Mouse (Mus musculus): ENCODE data around the gene Fmnl3. TPM values are rescaled to one million over a fixed set of nuclear protein-coding genes. Genes with fewer than 3 reads are reported as not detected.

The Fmnl3 gene
- polyA plus RNA-seq, 1 experiment from 2014 or later, result 15.1 TPM

GRCm38 (mm10) chr15:99384071-99384470 is 13.8 kb upstream of the Fmnl3 start:
- Histone ChIP-seq H3K4me3 (no peak overlapping the region), H3K9ac (replicated peaks) (no peak overlapping the region), H3K4me2 (replicated peaks) (no peak overlapping the region), H3K27ac (replicated peaks) (no peak overlapping the region), H3K9me3 (no peaks in the 10 kb centered on the region), H3K36me3 (no peaks in the 10 kb centered on the region), H3K4me1 (no peaks in the 10 kb centered on the region), H3K27me3 (no peaks in the 10 kb centered on the region)
- 79% methylated on average over 6 of the region's 6 CpGs for WGBS
- ATAC-seq (ENCODE audit: low FRiP score, low read depth), result no peak

GRCm38 (mm10) chr15:99382893-99383292 is 12.6 kb upstream of the Fmnl3 start:
- ATAC-seq (ENCODE audit: low FRiP score, low read depth), result no peak

GRCm38 (mm10) chr15:99376240-99376639 is 6.0 kb upstream of the Fmnl3 start:
- Histone ChIP-seq H3K36me3 (no peaks in the 10 kb centered on the region), H3K9me3 (peaks cover 4% of the 10 kb centered on the region; the same call in 1 of the 2 replicates), H3K9ac (replicated peaks) (no peak overlapping the region), H3K4me2 (replicated peaks) (no peak overlapping the region), H3K27ac (replicated peaks) (no peak overlapping the region), H3K27me3 (peaks cover 7% of the 10 kb centered on the region), H3K4me1 (no peaks in the 10 kb centered on the region), H3K4me3 (no peak overlapping the region)
- no peak for ATAC-seq (ENCODE audit: low FRiP score, low read depth)
- WGBS, result 92% methylated on average over 5 of the region's 5 CpGs

More at GRCm38 (mm10) chr15:99382893-99383292, 12.6 kb upstream of the Fmnl3 start:
- H3K9me3 ChIP-seq, result peaks cover 4% of the 10 kb centered on the region; the same call in 1 of the 2 replicates
- H3K36me3 ChIP-seq, result no peaks in the 10 kb centered on the region
- H3K27ac ChIP-seq (replicated peaks), result no peak overlapping the region
- no peak overlapping the region for H3K4me3 ChIP-seq
- no peak overlapping the region for H3K4me2 ChIP-seq (replicated peaks)
- no peak overlapping the region for H3K9ac ChIP-seq (replicated peaks)
- no peaks in the 10 kb centered on the region for H3K27me3 ChIP-seq
- H3K4me1 ChIP-seq, result no peaks in the 10 kb centered on the region

- Histone ChIP-seq H3K27me3 (peaks cover 10% of the 10 kb centered on the region), H3K4me3 (no peak overlapping the region), H3K9me3 (peaks cover 4% of the 10 kb centered on the region; the same call in 1 of the 2 replicates), H3K9ac (replicated peaks) (no peak overlapping the region), H3K27ac (replicated peaks) (no peak overlapping the region), H3K36me3 (no peaks in the 10 kb centered on the region), H3K4me1 (no peaks in the 10 kb centered on the region), H3K4me2 (replicated peaks) (no peak overlapping the region)
- WGBS, result 90% methylated on average over 3 of the region's 3 CpGs
- ATAC-seq (ENCODE audit: low FRiP score, low read depth), result no peak
Observed at GRCm38 (mm10) chr15:99375581-99375980, 5.3 kb upstream of the Fmnl3 start.

GRCm38 (mm10) chr15:99375036-99375435 is 4.8 kb upstream of the Fmnl3 start:
- H3K9me3 ChIP-seq, result peaks cover 4% of the 10 kb centered on the region; the same call in 1 of the 2 replicates
- no peak overlapping the region for H3K4me3 ChIP-seq
- H3K4me1 ChIP-seq, result no peaks in the 10 kb centered on the region
- H3K36me3 ChIP-seq, result no peaks in the 10 kb centered on the region
- no peak for ATAC-seq (ENCODE audit: low FRiP score, low read depth)
- peaks cover 10% of the 10 kb centered on the region for H3K27me3 ChIP-seq
- WGBS, result 89% methylated on average over 5 of the region's 5 CpGs
- no peak overlapping the region for H3K4me2 ChIP-seq (replicated peaks)
- H3K9ac ChIP-seq (replicated peaks), result no peak overlapping the region
- H3K27ac ChIP-seq (replicated peaks), result no peak overlapping the region

GRCm38 (mm10) chr15:99372761-99373160 is 2.5 kb upstream of the Fmnl3 start:
- Histone ChIP-seq H3K4me1 (peaks cover 18% of the 10 kb centered on the region), H3K27me3 (peaks cover 10% of the 10 kb centered on the region), H3K9me3 (no peaks in the 10 kb centered on the region), H3K4me2 (replicated peaks) (no peak overlapping the region), H3K27ac (replicated peaks) (no peak overlapping the region), H3K4me3 (no peak overlapping the region), H3K9ac (replicated peaks) (no peak overlapping the region), H3K36me3 (no peaks in the 10 kb centered on the region)
- ATAC-seq (ENCODE audit: low FRiP score, low read depth), result no peak
- WGBS, result 84% methylated on average over 9 of the region's 9 CpGs

- WGBS, result 88% methylated on average over 7 of the region's 7 CpGs
- H3K36me3 ChIP-seq, result no peaks in the 10 kb centered on the region
- H3K27me3 ChIP-seq, result peaks cover 10% of the 10 kb centered on the region
- no peaks in the 10 kb centered on the region for H3K9me3 ChIP-seq
- H3K9ac ChIP-seq (replicated peaks), result no peak overlapping the region
- no peak overlapping the region for H3K4me3 ChIP-seq
- H3K27ac ChIP-seq (replicated peaks), result no peak overlapping the region
- ATAC-seq (ENCODE audit: low FRiP score, low read depth), result no peak
- no peak overlapping the region for H3K4me2 ChIP-seq (replicated peaks)
- peaks cover 18% of the 10 kb centered on the region for H3K4me1 ChIP-seq
Observed at GRCm38 (mm10) chr15:99371526-99372340, 1.5 kb upstream of the Fmnl3 start.

- peak; percentile 7 for ATAC-seq (ENCODE audit: low FRiP score, low read depth)
- peak overlapping the region; percentile 67 for H3K4me3 ChIP-seq
- no peaks in the 10 kb centered on the region for H3K9me3 ChIP-seq
- H3K4me2 ChIP-seq (replicated peaks), result peak overlapping the region; percentile 73
- H3K4me1 ChIP-seq, result peaks cover 18% of the 10 kb centered on the region
- 2% methylated on average over 38 of the region's 39 CpGs for WGBS
- H3K27me3 ChIP-seq, result peaks cover 10% of the 10 kb centered on the region
- H3K27ac ChIP-seq (replicated peaks), result peak overlapping the region; percentile 79
- no peaks in the 10 kb centered on the region for H3K36me3 ChIP-seq
- peak overlapping the region; percentile 86 for H3K9ac ChIP-seq (replicated peaks)
Observed at GRCm38 (mm10) chr15:99369391-99370171, 701 bp downstream of the Fmnl3 start.

GRCm38 (mm10) chr15:99368583-99369266 is 1.6 kb downstream of the Fmnl3 start:
- no peak for ATAC-seq (ENCODE audit: low FRiP score, low read depth)
- H3K9ac ChIP-seq (replicated peaks), result peak overlapping the region; percentile 37; the same call in 1 of the 2 replicates
- WGBS, result 75% methylated on average over 4 of the region's 4 CpGs
- peaks cover 19% of the 10 kb centered on the region for H3K4me1 ChIP-seq
- peak overlapping the region; percentile 73 for H3K4me2 ChIP-seq (replicated peaks)
- peaks cover 10% of the 10 kb centered on the region for H3K27me3 ChIP-seq
- peak overlapping the region; percentile 67 for H3K4me3 ChIP-seq
- H3K9me3 ChIP-seq, result no peaks in the 10 kb centered on the region
- no peak overlapping the region for H3K27ac ChIP-seq (replicated peaks)
- H3K36me3 ChIP-seq, result no peaks in the 10 kb centered on the region

- H3K4me3 ChIP-seq, result no peak overlapping the region
- H3K27me3 ChIP-seq, result no peaks in the 10 kb centered on the region; the same call in 1 of the 2 replicates
- H3K4me2 ChIP-seq (replicated peaks), result no peak overlapping the region
- 76% methylated on average over 8 of the region's 8 CpGs for WGBS
- H3K9me3 ChIP-seq, result no peaks in the 10 kb centered on the region
- H3K36me3 ChIP-seq, result no peaks in the 10 kb centered on the region
- no peak for ATAC-seq (ENCODE audit: low FRiP score, low read depth)
- peaks cover 19% of the 10 kb centered on the region for H3K4me1 ChIP-seq
- no peak overlapping the region for H3K27ac ChIP-seq (replicated peaks)
- H3K9ac ChIP-seq (replicated peaks), result no peak overlapping the region
Observed at GRCm38 (mm10) chr15:99364921-99365320, 5.4 kb downstream of the Fmnl3 start.

GRCm38 (mm10) chr15:99364022-99364530 is 6.2 kb downstream of the Fmnl3 start:
- no peaks in the 10 kb centered on the region; the same call in 1 of the 2 replicates for H3K27me3 ChIP-seq
- H3K4me2 ChIP-seq (replicated peaks), result no peak overlapping the region
- H3K9ac ChIP-seq (replicated peaks), result no peak overlapping the region; the same call in 1 of the 2 replicates
- H3K4me3 ChIP-seq, result no peak overlapping the region
- peaks cover 13% of the 10 kb centered on the region for H3K4me1 ChIP-seq
- ATAC-seq (ENCODE audit: low FRiP score, low read depth), result no peak
- 67% methylated on average over 7 of the region's 7 CpGs for WGBS
- no peaks in the 10 kb centered on the region for H3K9me3 ChIP-seq
- no peak overlapping the region for H3K27ac ChIP-seq (replicated peaks)
- no peaks in the 10 kb centered on the region for H3K36me3 ChIP-seq
